Mouse (Mus musculus) erythroid progenitor cell, adult 5-6 weeks (primary cell): ENCODE results near the gene Hspb11. TPM values are rescaled to one million over a fixed set of nuclear protein-coding genes. Genes with fewer than 3 reads are reported as not detected.

ENCODE experiments used
- ATAC-seq: replicated peaks from 2 replicates; pipeline ENCODE4 v1.8.0; 2016; ENCODE audit warnings: moderate number of reproducible peaks, mild to moderate bottlenecking, moderate TSS enrichment, inconsistent platforms; ENCODE audit not compliant: poor library complexity, low FRiP score, severe bottlenecking
- total RNA-seq, 2 experiments: library from RNA; stranded (forward) in 1 of 2; stranded (reverse) in 1 of 2; fragments of 150-400 nt in 1 of 2; fragments of 186-747, 209-891 nt in 1 of 2; gene quantifications; 2 replicates each; pipeline versions ENCODE4 v1.2.3 to v1.2.4; 2015 to 2017; ENCODE audit warnings: low replicate concordance in 2 of 2

Gene Hspb11
- total RNA-seq, 2 experiments from 2014 or later = 1.3 to 11.8 TPM

DNA sequence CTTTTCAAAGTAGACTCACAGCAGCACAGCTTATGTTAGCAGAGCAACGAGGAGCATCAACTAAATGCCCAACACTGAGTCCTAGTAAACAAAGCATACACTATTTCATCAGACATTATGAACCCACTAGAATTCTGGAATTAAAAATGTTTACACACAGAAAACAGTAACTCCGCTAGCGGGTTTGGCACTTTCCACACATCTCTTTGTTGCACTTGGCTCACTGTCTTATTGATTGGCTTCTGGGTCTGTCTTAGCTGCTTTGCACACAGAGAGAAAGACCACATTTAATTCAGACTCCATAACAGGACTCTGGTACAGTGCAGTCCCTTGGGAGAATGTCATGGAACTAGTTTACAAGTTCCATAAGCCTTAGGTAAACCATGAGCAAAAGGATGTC lies 5.3 kb upstream of the Hspb11 start:
- no peak for ATAC-seq

DNA sequence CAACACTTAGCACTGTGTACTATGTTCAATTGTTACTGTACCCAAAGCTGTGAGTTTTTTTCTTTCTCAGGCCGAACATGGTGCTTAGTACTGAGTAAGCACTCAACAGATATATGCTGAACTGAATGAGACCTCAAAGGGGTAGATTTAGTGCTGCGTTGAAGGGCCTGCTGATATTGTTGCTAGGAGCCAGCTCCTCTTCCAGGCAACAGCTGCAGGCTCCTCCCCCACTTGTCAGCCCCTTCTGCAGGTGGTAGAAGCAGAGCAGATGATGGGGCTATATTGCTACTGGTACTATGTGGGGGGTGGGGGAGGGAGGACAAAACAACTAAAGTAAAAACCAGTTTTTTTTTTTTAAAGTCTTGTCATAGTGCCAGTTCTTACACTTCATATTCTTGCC lies 3.9 kb upstream of the Hspb11 start:
- no peak for ATAC-seq

- ATAC-seq = no peak
These were observed 2.9 kb upstream of the Hspb11 start for GRCm38 (mm10) chr4:107250494-107250893.

DNA sequence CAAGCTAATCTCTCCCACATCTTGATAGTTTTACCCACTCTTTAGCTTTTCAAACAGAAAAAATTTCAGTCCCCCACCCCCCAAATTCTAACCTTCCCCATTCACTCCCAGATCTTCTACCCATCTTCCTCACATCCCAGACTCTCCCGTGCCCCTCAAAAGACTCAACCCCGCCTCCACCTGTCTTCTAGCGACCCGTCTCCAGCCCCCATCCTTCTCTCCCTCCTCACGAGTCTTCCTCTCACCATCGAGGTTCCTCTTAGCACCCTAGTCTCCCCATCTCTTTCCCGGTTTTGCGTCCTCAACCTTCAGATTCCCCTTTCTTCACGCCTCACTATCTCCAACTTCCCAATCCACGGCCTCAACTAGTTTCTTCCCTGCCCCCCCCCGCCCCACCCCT lies 871 bp upstream of the Hspb11 start:
- ATAC-seq = no peak

DNA sequence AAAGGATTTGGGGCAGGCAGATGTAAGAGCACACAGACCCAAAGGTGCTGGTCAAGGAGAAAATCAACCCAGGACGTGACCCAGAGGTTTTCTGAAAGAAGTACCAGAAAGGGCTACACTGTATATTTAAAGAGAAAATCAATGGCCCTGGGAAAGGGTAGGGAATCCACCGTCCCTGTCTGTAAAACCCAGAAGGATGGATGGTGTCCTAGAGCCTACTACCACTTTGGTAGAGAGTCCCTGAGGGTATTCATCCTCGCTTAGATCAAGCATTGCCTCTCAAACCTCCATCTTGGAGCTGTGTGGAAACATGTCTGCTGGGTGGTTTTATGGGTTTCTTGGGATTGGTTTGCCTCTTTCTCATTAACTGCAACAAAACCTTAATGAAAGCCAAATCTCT lies 1.0 kb downstream of the Hspb11 start:
- ATAC-seq = no peak

DNA sequence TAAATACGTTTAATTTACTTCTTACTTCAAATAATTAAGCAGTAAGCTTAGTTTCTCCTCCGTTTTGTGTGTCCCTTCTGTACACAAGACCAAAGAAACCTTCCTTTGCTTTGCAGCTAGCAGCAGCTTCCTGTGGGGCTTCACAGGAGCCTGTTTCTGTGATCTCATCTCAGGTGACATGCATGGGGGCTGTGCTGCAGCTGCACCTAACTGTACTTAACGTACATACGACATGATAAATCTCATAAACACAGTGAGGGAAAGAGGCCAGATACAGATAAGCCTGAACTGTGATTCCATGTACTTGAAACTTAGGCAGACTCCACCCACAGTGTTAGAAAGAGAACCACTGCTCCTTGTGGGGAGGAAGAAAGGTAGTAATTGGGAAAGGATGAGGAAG lies 6.6 kb downstream of the Hspb11 start:
- ATAC-seq = no peak

DNA sequence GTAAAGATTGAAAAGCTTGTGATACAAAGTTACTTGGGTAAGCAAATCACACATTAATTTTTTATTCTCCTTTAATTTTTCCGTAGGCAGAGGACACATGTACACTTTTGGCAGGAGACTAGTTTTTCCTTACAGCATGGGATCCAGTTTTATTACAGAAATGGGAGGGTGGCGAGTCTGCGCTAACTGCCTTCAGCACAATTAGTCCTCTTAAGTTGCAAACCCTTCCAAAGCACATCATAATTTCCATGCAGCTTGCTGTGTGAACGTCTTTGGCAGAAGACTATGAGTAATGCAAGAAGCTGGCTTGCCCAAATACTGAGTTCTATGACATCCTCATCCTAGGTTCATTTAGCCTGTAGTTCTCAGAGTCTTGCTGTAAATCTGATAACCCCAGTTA lies 20.3 kb downstream of the Hspb11 start:
- no peak for ATAC-seq

GRCm38 (mm10) chr4:107274511-107274910 lies 21.1 kb downstream of the Hspb11 start:
- no peak for ATAC-seq

DNA sequence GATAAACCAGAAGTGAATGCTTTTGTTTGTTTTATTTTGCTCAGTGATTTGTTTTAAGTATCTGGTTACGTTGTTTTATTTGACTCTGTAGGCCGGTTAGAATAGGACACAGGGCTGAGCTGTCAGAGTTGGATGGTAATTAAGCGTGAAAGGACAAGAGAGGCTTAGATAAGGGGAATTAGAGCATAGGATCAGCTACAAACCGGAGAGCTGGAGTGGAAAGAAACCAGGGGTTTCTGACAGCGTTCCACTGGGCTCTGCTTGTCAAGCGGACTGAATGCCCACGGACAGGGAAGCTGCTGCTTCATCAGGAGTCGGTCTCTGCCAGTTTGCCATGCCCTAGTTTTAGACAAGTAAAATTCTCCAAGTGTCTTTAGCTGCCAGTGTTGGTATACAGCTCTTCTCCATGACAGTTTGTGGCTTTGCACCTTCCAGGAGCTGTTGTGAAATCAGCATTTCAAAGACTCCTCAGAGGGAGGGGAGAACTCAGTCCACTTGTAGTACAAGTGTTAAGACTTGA lies 24.9 kb downstream of the Hspb11 start:
- no peak for ATAC-seq

DNA sequence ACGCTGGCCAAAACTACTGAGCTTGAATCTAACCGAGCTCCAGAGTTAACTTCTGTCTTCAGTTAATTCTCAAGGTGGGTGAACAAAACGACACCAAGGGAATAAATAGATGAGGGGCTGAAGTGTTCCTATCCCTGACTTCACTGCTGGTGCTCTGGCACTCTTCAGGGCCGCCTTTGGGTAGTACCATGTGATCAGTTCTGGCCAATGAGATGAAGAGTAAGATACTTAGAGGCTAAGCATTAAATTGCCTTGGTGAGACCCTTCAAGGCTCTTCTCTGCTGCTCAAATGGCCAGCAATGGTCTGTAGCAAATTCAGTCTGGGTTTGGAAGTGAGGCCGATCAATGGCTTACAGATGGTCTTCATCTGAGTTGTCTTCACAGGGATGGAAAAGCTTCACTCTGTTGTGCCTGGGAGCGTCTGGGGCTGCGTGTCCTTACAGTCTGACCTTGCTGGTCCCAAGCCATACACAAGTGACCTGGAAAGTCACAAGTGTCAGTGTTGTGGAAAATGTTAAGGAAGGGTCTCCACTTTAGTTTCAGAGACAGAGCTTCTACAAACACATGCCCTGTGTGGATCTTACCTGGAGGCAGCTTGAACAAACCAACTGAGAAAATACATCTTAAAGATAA lies 27.6 kb downstream of the Hspb11 start:
- ATAC-seq = no peak

- no peak for ATAC-seq
These were observed 32.2 kb downstream of the Hspb11 start for GRCm38 (mm10) chr4:107285446-107286200.

GRCm38 (mm10) chr4:107286386-107286785 lies 33.0 kb downstream of the Hspb11 start:
- ATAC-seq = no peak

DNA sequence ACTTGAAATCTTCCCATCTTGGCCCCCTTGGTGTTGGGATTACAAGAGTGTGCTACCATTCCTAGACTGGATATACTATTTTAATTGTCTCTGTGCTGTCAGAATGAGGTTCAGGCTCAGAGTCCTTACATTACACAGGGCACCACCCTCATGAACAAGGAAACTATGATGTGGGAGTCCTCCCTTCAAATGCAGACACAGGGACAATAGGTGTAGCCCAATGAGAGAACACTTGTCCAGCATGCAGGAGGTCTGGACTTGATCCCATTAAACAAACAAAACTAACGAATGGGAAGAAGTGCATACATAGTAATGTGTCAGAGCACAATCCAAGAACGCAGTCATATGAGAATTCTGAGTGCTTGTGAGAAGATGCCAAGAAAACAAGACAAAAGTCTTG lies 34.1 kb downstream of the Hspb11 start:
- no peak for ATAC-seq

DNA sequence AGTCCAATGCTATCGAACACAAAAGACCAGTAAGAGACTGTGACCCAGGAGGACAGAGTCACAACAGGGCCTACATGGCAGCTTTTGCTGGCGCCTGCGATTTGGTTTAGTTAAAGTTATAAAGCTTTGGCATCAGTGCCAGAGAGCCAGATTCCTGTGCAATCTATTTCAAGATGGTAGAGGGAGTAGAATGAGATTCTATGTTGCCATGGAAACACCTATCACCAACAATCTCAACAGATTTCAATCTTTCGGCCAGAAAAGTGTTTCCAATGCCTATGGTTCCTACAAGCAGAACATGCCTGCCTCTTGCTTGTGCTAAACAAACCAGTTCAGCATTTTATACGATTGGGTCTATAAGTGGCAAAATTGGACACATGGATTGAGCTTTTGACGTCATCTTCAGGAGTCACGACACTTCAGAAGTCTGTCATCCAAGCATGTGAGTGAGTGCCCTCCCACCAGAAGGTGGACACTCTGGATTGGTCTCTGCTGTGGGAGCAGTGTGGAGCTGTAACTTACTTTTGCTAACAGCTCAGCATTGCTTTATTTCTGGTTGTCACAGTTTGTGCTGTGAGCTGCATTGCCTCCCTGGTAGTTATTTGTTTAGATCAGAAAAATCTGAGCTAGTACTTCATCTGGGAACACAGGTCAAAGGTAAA lies 38.3 kb downstream of the Hspb11 start:
- ATAC-seq = no peak

DNA sequence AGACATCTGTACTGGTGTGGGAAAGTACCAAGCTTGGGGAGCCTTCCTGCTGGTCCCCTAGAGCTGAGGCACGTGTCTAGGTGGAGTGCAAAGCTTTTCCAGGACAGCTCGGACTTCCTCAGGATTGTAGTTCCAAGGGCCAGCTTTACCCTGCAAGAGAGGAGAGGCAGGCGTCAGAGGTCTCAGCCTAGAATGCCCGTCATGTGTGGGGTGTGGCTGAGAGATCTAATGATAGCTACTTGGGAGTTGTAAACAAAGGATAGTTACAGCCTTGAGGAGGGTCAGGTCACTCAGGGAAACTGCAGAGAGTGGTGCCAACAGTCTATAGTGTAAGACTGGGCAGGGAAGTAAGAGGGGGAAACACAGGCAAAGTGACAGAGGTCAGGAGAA lies 38.9 kb downstream of the Hspb11 start:
- no peak for ATAC-seq

GRCm38 (mm10) chr4:107298071-107298606 lies 44.7 kb downstream of the Hspb11 start:
- no peak for ATAC-seq

DNA sequence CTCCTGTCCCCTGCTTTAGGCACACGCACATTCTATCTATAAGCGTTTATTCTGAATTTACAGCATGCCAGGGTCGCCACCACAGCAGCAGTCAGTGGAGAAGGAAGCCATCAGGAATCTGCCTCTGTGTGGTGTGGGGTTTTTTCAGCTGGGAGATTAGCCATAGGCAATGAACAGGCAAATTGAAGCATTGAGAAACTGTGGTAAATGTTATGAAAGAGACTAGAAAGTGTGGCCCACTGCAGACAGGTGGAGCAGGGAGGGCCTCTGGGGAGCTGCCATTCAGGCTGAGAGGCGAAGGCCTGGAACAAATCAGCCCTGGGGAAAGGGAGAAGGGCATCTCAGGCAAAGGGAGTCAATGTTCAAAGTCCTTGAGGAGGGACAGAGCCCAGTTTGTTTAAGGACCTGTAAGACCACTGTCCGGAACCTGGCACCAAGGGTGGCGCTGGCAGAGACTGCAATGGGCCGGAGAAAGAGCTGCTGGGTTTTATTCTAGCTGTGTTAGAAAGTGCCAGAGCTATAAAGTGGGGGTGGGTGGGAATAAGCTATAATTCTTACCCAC lies 46.5 kb downstream of the Hspb11 start:
- ATAC-seq = no peak

DNA sequence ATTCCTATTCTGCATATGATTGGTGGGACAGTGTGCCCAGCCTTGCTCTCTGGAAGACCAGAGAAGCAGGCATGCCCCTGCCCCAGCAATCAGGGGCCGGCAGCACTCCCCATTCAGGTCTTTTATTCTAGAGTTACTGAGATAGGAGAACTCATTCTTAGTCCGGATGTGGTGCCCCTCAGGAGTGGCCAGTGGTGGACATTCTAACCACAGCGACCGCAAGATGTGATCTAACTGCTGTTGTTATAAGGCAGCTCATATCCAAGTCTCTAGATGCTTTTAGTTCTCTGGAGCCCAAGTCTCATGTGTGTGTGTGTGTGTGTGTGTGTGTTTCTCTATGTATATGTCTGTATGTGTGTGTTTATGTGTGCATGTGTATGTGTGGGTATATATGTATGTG lies 47.0 kb downstream of the Hspb11 start:
- no peak for ATAC-seq

DNA sequence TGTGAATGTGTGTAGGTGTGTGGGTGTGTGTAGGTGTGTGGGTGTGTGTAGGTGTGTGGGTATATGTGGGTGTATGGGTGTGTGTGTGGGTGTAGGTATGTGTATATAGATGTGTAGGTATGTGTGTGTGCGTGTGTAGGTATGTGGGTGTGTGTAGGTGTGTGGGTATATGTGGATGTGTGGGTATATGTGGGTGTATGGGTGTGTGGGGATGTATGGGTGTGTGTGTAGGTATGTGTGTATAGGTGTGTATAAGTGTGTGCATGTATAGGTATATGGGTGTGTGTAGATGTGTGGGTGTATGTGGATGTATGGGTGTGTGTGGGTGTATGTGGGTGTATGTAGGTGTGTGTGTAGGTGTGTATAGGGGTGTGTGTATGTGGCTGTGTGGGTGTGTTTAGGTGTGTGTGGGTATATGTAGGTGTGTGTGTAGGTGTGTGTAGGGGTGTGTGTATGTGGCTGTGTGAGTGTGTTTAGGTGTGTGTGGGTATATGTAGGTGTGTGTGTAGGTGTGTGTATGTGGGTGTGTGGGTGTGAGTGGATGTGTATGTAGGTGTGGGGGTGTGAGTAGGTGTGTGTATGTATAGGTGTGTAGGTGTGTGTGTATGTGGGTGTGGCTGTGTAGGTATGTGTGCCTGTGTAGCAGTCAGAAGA lies 47.6 kb downstream of the Hspb11 start:
- no peak for ATAC-seq

DNA sequence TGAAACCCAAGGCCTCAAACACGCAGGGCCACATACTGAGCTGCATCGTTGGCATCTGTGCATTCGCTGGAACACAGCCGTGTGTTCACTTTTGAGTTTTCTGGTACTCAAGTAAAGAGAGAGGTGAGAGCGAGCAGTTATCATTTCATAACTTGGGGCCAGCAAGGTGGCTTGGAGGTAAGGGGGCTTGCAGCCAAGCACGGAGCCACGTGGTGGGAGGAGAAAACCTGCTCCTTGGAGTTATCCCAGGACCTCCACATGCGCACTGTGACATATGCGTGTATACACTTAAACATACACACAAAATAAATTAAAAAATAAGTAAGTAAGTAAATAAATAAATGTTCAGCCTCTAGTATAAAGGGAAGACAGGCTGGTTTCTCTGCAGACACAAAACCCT lies 48.8 kb downstream of the Hspb11 start:
- ATAC-seq = no peak
